Mouse (Mus musculus) embryonic facial prominence, embryonic 15.5 days (tissue): Measurements from ENCODE around the gene Cxcr5. TPM values are rescaled to one million over a fixed set of nuclear protein-coding genes. Genes with fewer than 3 reads are reported as not detected.

ENCODE experiments used
- ATAC-seq: fragments of 200-750 bp; cut with Nextera tagmentation; 2 replicates; pipeline ENCODE4 v1.8.0; 2017; ENCODE audit warnings: low read depth, moderate TSS enrichment; ENCODE audit not compliant: insufficient number of reproducible peaks, low FRiP score, low TSS enrichment
- H3K27ac ChIP-seq: fragments of 300-500 bp; sonication (generic); replicated peaks from 2 replicates; pipeline ENCODE4 v1.5.1; 2015; ENCODE audit warnings: mild to moderate bottlenecking, inconsistent platforms
- H3K27me3 ChIP-seq: fragments of 300-500 bp; sonication (generic); 2 replicates; pipeline ENCODE4 v1.6.1; 2015; ENCODE audit warnings: inconsistent platforms
- H3K36me3 ChIP-seq: fragments of 300-500 bp; sonication (generic); 2 replicates; pipeline ENCODE4 v1.6.1; 2015; ENCODE audit warnings: mild to moderate bottlenecking, inconsistent platforms
- H3K4me1 ChIP-seq: fragments of 300-500 bp; sonication (generic); 2 replicates; pipeline ENCODE4 v1.6.1; 2015; ENCODE audit warnings: inconsistent platforms
- H3K4me2 ChIP-seq: fragments of 300-500 bp; sonication (generic); replicated peaks from 2 replicates; pipeline ENCODE4 v1.6.1; 2015; ENCODE audit warnings: mild to moderate bottlenecking, inconsistent platforms
- H3K4me3 ChIP-seq: fragments of 300-500 bp; sonication (generic); replicated peaks from 2 replicates; pipeline ENCODE4 v1.5.1; 2015; ENCODE audit warnings: mild to moderate bottlenecking, inconsistent platforms
- H3K9ac ChIP-seq: fragments of 300-500 bp; sonication (generic); 2 replicates; pipeline ENCODE4 v1.6.1; 2015; ENCODE audit warnings: inconsistent platforms
- H3K9me3 ChIP-seq: fragments of 300-500 bp; sonication (generic); replicated peaks from 2 replicates; pipeline ENCODE4 v1.6.1; 2016; ENCODE audit warnings: inconsistent platforms
- WGBS: fragments of 180-500 bp; shearing (Covaris S2); methylation state at CpG from one replicate; pipeline ENCODE4 v1.1.7; 2015; 5-methylcytosine and 5-hydroxymethylcytosine counted together
- polyA plus RNA-seq: library from polyadenylated mRNA; unstranded; fragments of >200 nt; fragmentation: Nextera tagmentation; extraction: Ambion mirVana; gene quantifications from 2 replicates; pipeline ENCODE4 v1.2.1, GENCODE M21; 2015

Cxcr5 gene
- polyA plus RNA-seq, 1 experiment from 2014 or later, result 0.29 TPM

DNA sequence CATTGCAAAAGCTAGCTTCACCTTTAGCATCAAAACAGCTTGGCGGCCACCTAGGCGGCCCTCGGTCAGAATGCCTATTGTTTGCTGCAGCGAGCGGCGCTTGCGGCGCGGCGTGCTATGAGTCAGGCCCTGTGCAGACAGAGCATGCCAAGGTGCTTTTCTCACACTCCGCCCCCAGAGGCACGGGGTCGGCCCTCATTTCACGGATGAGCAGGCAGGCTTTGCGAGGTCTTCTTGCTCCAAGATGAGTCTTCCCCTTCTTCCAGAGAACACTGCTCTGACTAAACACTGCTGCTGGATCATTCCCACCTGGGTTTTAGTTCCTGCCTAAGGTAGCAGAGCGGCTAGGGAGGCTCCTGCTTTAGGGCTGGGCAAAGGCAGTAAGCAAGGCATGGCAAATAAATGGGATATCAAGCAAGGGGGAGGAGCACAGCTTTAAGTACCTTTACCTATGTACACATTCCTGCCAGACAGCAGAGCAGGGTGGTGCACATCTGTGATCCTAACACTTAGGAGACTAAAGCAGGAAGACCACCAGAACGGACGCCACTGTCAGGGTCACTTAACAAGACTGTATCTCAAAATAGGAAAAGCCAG is 37.3 kb upstream of the Cxcr5 start:
- Histone ChIP-seq H3K4me1 (peaks cover 21% of the 10 kb centered on the region), H3K9me3 (no peaks in the 10 kb centered on the region), H3K27me3 (no peaks in the 10 kb centered on the region), H3K27ac (peak overlapping the region; percentile 60), H3K4me2 (peak overlapping the region; percentile 47), H3K9ac (0 out of 2 replicates have a peak overlapping the region, but pooled peaks have one; percentile 6), H3K36me3 (no peaks in the 10 kb centered on the region), H3K4me3 (peak overlapping the region; percentile 25)
- 4% methylated on average over 18 of the region's 18 CpGs for WGBS
- no peak for ATAC-seq

GRCm38 (mm10) chr9:44597742-44598141 is 36.1 kb upstream of the Cxcr5 start:
- Histone ChIP-seq H3K9me3 (no peaks in the 10 kb centered on the region), H3K4me1 (peaks cover 16% of the 10 kb centered on the region), H3K4me3 (no peak overlapping the region), H3K9ac (no peak overlapping the region), H3K36me3 (no peaks in the 10 kb centered on the region), H3K4me2 (no peak overlapping the region), H3K27me3 (no peaks in the 10 kb centered on the region), H3K27ac (no peak overlapping the region)
- ATAC-seq, result no peak
- WGBS, result 87% methylated on average over 2 of the region's 2 CpGs

- ATAC-seq, result no peak
- peaks cover 14% of the 10 kb centered on the region for H3K4me1 ChIP-seq
- no peak overlapping the region for H3K27ac ChIP-seq
- no peak overlapping the region for H3K9ac ChIP-seq
- no peak overlapping the region for H3K4me2 ChIP-seq
- H3K27me3 ChIP-seq, result no peaks in the 10 kb centered on the region
- no peaks in the 10 kb centered on the region for H3K36me3 ChIP-seq
- H3K4me3 ChIP-seq, result no peak overlapping the region
- WGBS, result 77% methylated on average over 1 of the region's 1 CpGs
- H3K9me3 ChIP-seq, result no peaks in the 10 kb centered on the region
Observed at GRCm38 (mm10) chr9:44595537-44595930, 33.9 kb upstream of the Cxcr5 start.

DNA sequence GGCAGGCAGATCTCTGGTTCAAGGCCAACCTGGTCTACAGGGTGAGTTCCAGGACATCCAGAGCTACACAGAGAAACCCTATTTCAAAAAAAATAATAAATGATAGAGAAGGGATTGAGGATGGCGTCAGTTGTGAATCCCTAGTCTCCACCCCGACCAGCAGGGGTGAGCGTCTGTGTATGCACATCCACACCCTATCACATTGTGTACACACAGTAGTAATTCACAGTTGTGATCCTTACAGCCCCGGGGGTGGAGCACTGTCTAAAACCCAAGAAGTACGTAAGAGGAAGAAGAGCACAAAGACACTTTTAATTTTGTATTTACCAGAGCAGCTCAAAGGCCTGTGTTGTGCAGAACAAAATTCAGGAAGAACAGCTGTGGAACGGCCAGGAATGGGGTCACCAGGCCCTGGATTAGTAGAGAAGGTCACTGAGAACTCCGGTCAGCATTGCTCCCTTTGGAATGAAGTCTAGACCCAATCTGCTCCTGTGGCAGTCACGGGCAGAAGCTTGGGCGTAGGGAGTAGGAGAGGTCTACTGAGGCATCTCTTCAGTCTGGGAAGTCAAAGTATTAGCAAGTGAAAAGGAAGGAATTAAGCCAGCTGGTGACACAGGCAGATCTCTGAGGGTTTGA is 33.3 kb upstream of the Cxcr5 start:
- H3K9me3 ChIP-seq, result no peaks in the 10 kb centered on the region
- H3K4me2 ChIP-seq, result no peak overlapping the region
- H3K27ac ChIP-seq, result no peak overlapping the region
- H3K4me1 ChIP-seq, result peaks cover 14% of the 10 kb centered on the region
- no peak overlapping the region for H3K4me3 ChIP-seq
- H3K9ac ChIP-seq, result no peak overlapping the region
- ATAC-seq, result no peak
- no peaks in the 10 kb centered on the region for H3K27me3 ChIP-seq
- WGBS, result 75% methylated on average over 9 of the region's 9 CpGs
- no peaks in the 10 kb centered on the region for H3K36me3 ChIP-seq

GRCm38 (mm10) chr9:44593886-44594285 is 32.2 kb upstream of the Cxcr5 start:
- no peak overlapping the region for H3K27ac ChIP-seq
- no peak overlapping the region for H3K4me3 ChIP-seq
- peaks cover 7% of the 10 kb centered on the region for H3K4me1 ChIP-seq
- ATAC-seq, result no peak
- no peaks in the 10 kb centered on the region for H3K9me3 ChIP-seq
- no peaks in the 10 kb centered on the region for H3K27me3 ChIP-seq
- H3K36me3 ChIP-seq, result no peaks in the 10 kb centered on the region
- 80% methylated on average over 4 of the region's 4 CpGs for WGBS
- H3K4me2 ChIP-seq, result no peak overlapping the region
- H3K9ac ChIP-seq, result no peak overlapping the region

DNA sequence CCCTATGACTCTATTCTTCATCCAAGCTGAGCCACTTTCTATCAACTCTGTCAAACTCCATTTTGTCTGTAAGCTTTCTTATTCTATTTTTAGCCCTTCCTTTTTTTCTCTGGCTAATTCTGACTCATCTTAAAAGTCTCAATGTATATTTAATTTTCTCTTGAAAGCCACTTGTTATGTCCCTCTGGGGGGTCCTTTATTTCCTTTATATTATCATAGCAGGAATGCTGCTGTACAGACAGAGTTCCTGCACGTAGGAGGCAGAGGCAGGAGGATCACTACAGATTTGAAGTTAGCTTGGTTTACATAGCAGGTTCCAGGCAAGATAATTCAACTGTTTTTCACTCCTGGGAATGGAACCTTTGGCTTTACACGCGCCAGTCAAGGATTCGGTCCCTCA is 31.5 kb upstream of the Cxcr5 start:
- Histone ChIP-seq H3K27ac (no peak overlapping the region), H3K27me3 (no peaks in the 10 kb centered on the region), H3K36me3 (no peaks in the 10 kb centered on the region), H3K4me3 (no peak overlapping the region), H3K9me3 (no peaks in the 10 kb centered on the region), H3K4me2 (no peak overlapping the region), H3K9ac (no peak overlapping the region), H3K4me1 (no peaks in the 10 kb centered on the region)
- ATAC-seq, result no peak
- 75% methylated on average over 4 of the region's 4 CpGs for WGBS

GRCm38 (mm10) chr9:44591595-44592188 is 30.0 kb upstream of the Cxcr5 start:
- WGBS, result 71% methylated on average over 7 of the region's 7 CpGs
- ATAC-seq, result no peak
- no peak overlapping the region for H3K4me3 ChIP-seq
- H3K36me3 ChIP-seq, result no peaks in the 10 kb centered on the region
- H3K4me2 ChIP-seq, result no peak overlapping the region
- no peaks in the 10 kb centered on the region for H3K27me3 ChIP-seq
- H3K9me3 ChIP-seq, result no peaks in the 10 kb centered on the region
- no peak overlapping the region for H3K27ac ChIP-seq
- no peak overlapping the region for H3K9ac ChIP-seq
- H3K4me1 ChIP-seq, result no peaks in the 10 kb centered on the region

DNA sequence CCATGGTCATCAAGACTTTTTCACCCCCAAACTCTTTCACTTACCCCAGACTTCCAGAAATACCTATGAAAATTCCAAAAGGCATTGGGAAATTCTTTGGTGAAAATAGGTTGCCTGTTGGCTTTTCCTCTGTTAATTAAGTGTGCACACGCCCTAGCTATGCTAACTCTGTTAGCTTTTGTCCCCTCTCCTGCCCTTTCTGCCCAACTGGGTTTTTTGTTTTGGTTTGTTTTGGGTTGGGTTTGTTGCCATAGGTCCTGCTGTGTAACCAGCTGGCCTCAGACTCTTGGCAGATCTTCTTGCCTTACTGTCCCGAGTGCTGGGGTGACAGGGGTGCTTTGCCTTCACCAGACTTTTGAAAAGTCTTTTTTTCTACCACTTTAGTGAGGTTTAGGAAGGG is 29.3 kb upstream of the Cxcr5 start:
- Histone ChIP-seq H3K27ac (no peak overlapping the region), H3K4me1 (no peaks in the 10 kb centered on the region), H3K9ac (no peak overlapping the region), H3K27me3 (no peaks in the 10 kb centered on the region), H3K36me3 (no peaks in the 10 kb centered on the region), H3K9me3 (no peaks in the 10 kb centered on the region), H3K4me3 (no peak overlapping the region), H3K4me2 (no peak overlapping the region)
- ATAC-seq, result no peak
- WGBS, result 18% methylated on average over 2 of the region's 2 CpGs

- no peak for ATAC-seq
- no peaks in the 10 kb centered on the region for H3K27me3 ChIP-seq
- H3K9ac ChIP-seq, result no peak overlapping the region
- no peaks in the 10 kb centered on the region for H3K36me3 ChIP-seq
- no peak overlapping the region for H3K27ac ChIP-seq
- H3K4me2 ChIP-seq, result no peak overlapping the region
- H3K4me3 ChIP-seq, result no peak overlapping the region
- H3K4me1 ChIP-seq, result no peaks in the 10 kb centered on the region
- H3K9me3 ChIP-seq, result 0 out of 2 replicates have a peak, but pooled peaks cover under 1% of the 10 kb centered on the region
Observed at GRCm38 (mm10) chr9:44589095-44589494, 27.4 kb upstream of the Cxcr5 start.

GRCm38 (mm10) chr9:44588605-44589004 is 26.9 kb upstream of the Cxcr5 start:
- H3K27ac ChIP-seq, result no peak overlapping the region
- H3K4me1 ChIP-seq, result no peaks in the 10 kb centered on the region
- H3K4me2 ChIP-seq, result no peak overlapping the region
- H3K27me3 ChIP-seq, result no peaks in the 10 kb centered on the region
- 32% methylated on average over 9 of the region's 9 CpGs for WGBS
- no peaks in the 10 kb centered on the region for H3K36me3 ChIP-seq
- no peak overlapping the region for H3K4me3 ChIP-seq
- H3K9me3 ChIP-seq, result peaks cover 5% of the 10 kb centered on the region; the same call in 1 of the 2 replicates
- no peak for ATAC-seq
- H3K9ac ChIP-seq, result no peak overlapping the region

DNA sequence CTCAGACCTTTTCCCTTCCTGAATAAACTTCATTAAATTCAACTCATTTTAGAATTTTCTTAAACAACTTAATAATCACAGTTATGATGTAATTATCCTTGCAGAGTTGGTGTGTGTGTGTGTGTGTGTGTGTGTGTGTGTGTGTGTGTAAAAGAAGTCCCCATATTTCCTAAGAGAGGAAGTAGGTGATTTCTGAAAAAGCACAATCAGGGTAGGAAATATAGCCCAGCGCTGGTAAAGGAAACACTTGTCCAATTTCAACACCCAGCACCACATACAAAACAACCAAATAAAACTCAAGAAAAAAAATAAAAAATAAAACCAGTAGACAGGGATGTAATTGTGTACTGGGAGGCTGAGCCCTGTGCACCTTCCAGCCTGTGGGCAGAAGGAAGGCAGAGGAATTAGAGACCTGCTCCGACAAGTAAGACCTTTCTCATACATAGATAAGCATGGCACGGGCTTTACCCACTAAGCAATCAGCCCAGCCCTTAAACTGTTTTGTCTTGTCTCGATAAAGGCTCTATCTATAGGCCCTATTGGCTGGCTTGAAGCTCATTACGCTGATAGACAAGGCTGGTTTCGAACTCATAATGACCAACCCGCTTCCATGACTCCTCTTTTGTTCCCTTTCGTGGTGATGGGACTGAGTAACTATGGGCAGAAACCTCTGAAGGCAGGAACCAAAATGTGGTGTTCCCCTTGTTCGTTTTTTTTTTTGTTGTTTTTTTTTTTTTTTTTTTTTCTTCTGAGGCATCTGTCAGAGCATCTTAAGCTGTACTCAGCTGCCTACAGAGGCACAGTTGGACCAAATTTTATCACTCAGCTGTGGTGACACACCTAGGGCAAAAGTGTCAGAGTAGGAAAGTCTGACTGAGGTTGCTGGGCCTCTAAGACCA is 25.8 kb upstream of the Cxcr5 start:
- Histone ChIP-seq H3K4me2 (no peak overlapping the region), H3K27ac (no peak overlapping the region)

More for the DNA sequence above, 25.8 kb upstream of the Cxcr5 start:
- ATAC-seq, result no peak
- H3K4me3 ChIP-seq, result no peak overlapping the region
- peaks cover 5% of the 10 kb centered on the region; the same call in 1 of the 2 replicates for H3K9me3 ChIP-seq
- WGBS, result 76% methylated on average over 9 of the region's 9 CpGs
- H3K4me1 ChIP-seq, result no peaks in the 10 kb centered on the region
- H3K27me3 ChIP-seq, result no peaks in the 10 kb centered on the region
- no peak overlapping the region for H3K9ac ChIP-seq
- no peaks in the 10 kb centered on the region for H3K36me3 ChIP-seq
